Mouse (Mus musculus) limb, embryonic 10.5 days (tissue): ENCODE results near the gene Tnfsf13b. TPM values are rescaled to one million over a fixed set of nuclear protein-coding genes. Genes with fewer than 3 reads are reported as not detected.

ENCODE experiments used
- DNase-seq: peaks from one replicate; pipeline ENCODE4 v3.0.0-alpha.2; 2017; ENCODE audit warnings: low spot score
- H3K27ac ChIP-seq: fragments of 300-500 bp; sonication (generic); 2 replicates; pipeline ENCODE4 v1.5.1; 2016; ENCODE audit warnings: mild to moderate bottlenecking
- H3K27me3 ChIP-seq: fragments of 300-500 bp; sonication (generic); 2 replicates; pipeline ENCODE4 v1.6.1; 2016; ENCODE audit warnings: low read depth, mild to moderate bottlenecking; ENCODE audit not compliant: poor library complexity, severe bottlenecking
- H3K36me3 ChIP-seq: fragments of 300-500 bp; sonication (generic); 2 replicates; pipeline ENCODE4 v1.6.1; 2016; ENCODE audit warnings: mild to moderate bottlenecking, moderate library complexity
- H3K4me1 ChIP-seq: fragments of 300-500 bp; sonication (generic); 2 replicates; pipeline ENCODE4 v1.6.1; 2016
- H3K4me3 ChIP-seq: fragments of 300-500 bp; sonication (generic); 2 replicates; pipeline ENCODE4 v1.5.1; 2016; ENCODE audit warnings: mild to moderate bottlenecking, moderate library complexity
- H3K9me3 ChIP-seq: fragments of 300-500 bp; sonication (generic); replicated peaks from 2 replicates; pipeline ENCODE4 v1.6.1; 2016; ENCODE audit warnings: mild to moderate bottlenecking
- WGBS: fragments of 180-500 bp; shearing (Covaris S2); methylation state at CpG from one replicate; pipeline ENCODE4 v1.1.7; 2016; 5-methylcytosine and 5-hydroxymethylcytosine counted together
- polyA plus RNA-seq: library from polyadenylated mRNA; unstranded; fragments of >200 nt; fragmentation: Nextera tagmentation; extraction: Ambion mirVana; gene quantifications from 2 replicates; pipeline ENCODE4 v1.2.1, GENCODE M21; 2016

The Tnfsf13b gene
- polyA plus RNA-seq, 1 experiment from 2014 or later: not detected

- Histone ChIP-seq H3K27me3 (no peaks in the 10 kb centered on the region), H3K4me1 (no peaks in the 10 kb centered on the region), H3K9me3 (no peaks in the 10 kb centered on the region), H3K27ac (no peak overlapping the region), H3K4me3 (no peak overlapping the region), H3K36me3 (no peaks in the 10 kb centered on the region)
- WGBS: 87% methylated on average over 11 of the region's 11 CpGs
- DNase-seq: no peak
Measured at GRCm38 (mm10) chr8:10066906-10067305, 60.6 kb downstream of the Tnfsf13b start.

- Histone ChIP-seq H3K27ac (no peak overlapping the region), H3K9me3 (no peaks in the 10 kb centered on the region), H3K4me1 (no peaks in the 10 kb centered on the region), H3K27me3 (no peaks in the 10 kb centered on the region), H3K36me3 (no peaks in the 10 kb centered on the region), H3K4me3 (no peak overlapping the region)
- 88% methylated on average over 7 of the region's 7 CpGs for WGBS
- DNase-seq: no peak
Measured at GRCm38 (mm10) chr8:10067775-10068174, 61.5 kb downstream of the Tnfsf13b start.

GRCm38 (mm10) chr8:10072347-10072746, 66.1 kb downstream of the Tnfsf13b start:
- Histone ChIP-seq H3K27ac (no peak overlapping the region), H3K4me1 (no peaks in the 10 kb centered on the region), H3K36me3 (no peaks in the 10 kb centered on the region), H3K9me3 (no peaks in the 10 kb centered on the region), H3K27me3 (no peaks in the 10 kb centered on the region), H3K4me3 (no peak overlapping the region)
- WGBS: 94% methylated on average over 2 of the region's 2 CpGs
- DNase-seq: no peak

Other genes with a start within 250 kb of the Tnfsf13b start
- 0.19 and 0.25 TPM in 2 replicates for gene Fam155a, start 235.3 kb upstream of the Tnfsf13b start, polyA plus RNA-seq
- not detected in 2 replicates for gene Gm10217, start 142.2 kb upstream of the Tnfsf13b start, polyA plus RNA-seq
- 7.2 and 8.9 TPM in 2 replicates for gene Lig4, start 28.8 kb upstream of the Tnfsf13b start, polyA plus RNA-seq
- 16.3 and 17.3 TPM in 2 replicates for gene Abhd13, start 28.8 kb upstream of the Tnfsf13b start, polyA plus RNA-seq
- gene Myo16, start 147.4 kb downstream of the Tnfsf13b start, polyA plus RNA-seq: 0.08 and 0.20 TPM in 2 replicates